Mouse (Mus musculus): ENCODE results near the gene Tecpr2.

Gene Tecpr2

GRCm38 (mm10) chr12:110864008-110864407 is 25.1 kb upstream of the Tecpr2 start:
- DNase-seq (ENCODE audit: low spot score): no peak

DNA sequence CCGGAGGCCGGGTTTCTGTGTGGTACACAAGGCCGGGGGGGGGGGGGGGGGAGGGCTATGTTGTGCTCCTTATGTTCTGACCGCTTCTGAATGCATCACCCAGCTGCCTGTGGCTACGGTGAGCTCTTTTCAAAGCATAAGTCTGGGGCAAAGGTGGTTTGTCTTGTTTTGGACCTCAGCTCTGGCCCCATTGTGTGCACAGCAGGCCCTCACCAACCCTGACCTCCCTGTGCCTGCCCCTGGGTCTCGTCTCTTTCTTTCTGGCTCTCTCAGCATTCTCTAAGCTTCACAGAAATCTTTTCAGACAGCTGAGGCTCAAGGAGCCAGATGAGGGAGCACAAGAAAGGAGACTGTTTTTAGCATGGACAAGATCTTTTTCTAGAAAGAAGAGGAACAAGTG is 23.5 kb upstream of the Tecpr2 start:
- DNase-seq (ENCODE audit: low spot score): no peak

GRCm38 (mm10) chr12:110865989-110866388 is 23.1 kb upstream of the Tecpr2 start:
- DNase-seq (ENCODE audit: low spot score): no peak

DNA sequence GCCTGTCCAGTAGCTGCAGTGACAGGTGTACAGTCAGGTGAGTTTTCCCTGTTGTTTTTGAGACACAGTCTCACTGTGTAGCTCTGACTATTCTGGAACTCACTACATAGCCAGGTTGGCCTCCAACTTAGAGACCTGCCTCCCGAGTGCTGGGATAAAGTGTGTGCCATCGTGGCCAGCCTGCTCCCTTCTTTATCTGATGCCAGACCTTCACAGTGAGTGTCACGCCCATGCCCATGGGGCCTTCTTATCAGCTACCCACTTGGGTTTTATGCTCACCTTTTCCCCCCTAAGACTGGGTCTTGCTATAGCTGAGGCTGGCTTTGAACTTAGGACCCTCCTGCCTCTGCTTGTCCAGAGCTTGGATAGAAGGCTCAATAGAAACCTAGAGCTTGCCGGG is 19.0 kb upstream of the Tecpr2 start:
- no peak for DNase-seq (ENCODE audit: low spot score)

GRCm38 (mm10) chr12:110871247-110871646 is 17.8 kb upstream of the Tecpr2 start:
- no peak for DNase-seq (ENCODE audit: low spot score)

GRCm38 (mm10) chr12:110875351-110875750 is 13.7 kb upstream of the Tecpr2 start:
- DNase-seq (ENCODE audit: low spot score): peak; percentile 74

DNA sequence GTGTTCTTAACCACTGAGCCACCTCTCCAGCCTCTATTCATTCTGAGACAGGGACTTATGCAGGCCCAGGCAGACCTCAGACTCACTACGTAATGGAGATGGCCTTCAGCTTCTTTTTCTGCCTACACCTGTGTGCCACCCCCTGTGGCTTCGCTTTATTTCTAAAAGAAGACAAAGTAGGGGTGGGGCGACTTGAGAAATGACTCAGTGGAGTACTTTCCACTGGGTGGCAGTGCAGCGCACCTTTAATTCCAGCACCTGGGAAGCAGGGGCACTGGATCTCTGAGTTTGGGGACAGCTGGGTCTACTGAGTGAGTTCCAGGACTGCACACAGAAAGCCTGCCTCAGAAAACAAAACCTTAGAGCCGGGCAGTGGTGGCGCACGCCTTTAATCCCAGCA is 6.8 kb upstream of the Tecpr2 start:
- DNase-seq (ENCODE audit: low spot score): no peak

DNA sequence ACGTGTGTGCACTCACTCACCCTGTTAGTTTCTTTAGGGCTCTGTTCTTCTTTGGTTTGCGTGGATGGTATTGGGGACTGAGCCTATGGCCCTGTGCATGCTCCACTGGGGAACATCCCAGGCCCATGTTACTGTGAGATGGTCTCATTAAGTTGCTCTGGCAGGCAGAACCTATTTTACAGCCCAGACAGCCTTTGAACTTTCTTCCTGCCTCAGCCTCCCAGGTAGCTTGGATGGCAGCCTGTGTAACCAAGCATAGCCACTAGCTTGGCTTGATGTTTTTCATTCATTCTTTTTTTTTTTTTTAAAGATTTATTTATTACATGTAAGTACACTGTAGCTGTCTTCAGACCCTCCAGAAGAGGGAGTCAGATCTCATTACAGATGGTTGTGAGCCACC is 3.8 kb upstream of the Tecpr2 start:
- no peak for DNase-seq (ENCODE audit: low spot score)

- DNase-seq (ENCODE audit: low spot score): no peak
Measured at GRCm38 (mm10) chr12:110888106-110888505, 958 bp upstream of the Tecpr2 start.

DNA sequence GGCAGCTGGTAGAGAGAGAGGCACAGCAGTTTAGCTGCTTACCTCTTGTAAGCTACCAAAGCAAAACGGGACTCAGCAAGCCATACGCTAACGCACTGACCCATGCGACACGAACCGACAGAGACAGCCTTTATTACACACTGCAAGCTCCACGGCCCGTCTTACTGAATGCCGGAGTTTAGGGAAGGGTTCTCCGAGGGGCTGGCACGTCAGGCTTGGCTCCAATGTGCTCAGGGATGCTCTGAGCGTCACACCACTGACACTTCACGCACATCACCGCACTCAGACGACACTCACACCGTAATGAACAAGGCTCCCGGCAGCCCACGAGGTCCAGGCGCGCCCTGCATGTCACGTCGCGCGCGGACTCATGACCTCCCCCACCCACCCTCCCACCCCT is 458 bp upstream of the Tecpr2 start:
- DNase-seq (ENCODE audit: low spot score): no peak

- DNase-seq (ENCODE audit: low spot score): no peak
Measured at GRCm38 (mm10) chr12:110891887-110892286, 2.8 kb downstream of the Tecpr2 start.

DNA sequence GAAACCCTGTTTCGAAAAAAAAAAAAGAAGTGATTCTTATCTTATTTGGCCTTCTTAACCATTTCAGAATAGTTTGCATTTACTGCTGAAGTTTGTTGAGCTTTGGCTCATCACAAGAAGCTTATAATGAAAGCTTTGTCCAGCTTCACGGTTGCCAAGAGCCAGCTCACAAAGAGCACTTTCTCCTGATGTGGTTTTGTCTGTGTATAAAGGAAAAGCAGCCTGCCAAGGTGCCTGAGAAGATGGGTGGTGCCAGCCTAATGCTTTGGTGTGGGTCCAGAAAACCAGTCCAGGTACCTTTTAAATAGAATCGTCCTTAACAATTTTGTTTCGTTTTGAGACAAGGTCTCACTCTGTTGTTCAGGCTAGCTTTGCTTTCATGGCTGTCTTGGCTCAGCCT is 13.0 kb downstream of the Tecpr2 start:
- no peak for DNase-seq (ENCODE audit: low spot score)

DNA sequence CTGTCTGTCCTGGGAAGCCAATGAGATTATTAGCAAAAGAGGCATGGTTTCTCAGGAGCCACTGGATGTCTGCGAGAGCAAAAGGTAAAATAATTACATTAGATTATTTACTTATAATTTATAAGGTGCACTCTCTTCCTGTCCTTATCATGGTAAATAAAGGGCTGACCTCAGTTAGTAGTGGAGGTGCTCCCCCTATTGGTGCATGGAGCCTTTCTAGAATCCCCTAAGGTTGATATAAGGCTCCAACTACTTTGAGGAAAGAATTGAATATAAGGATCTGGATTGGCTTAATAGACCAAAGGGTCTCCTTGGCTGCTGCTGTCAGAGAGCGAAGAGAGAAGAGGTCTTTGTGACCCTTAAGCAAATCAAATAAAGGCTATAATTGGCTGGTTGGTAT is 14.5 kb downstream of the Tecpr2 start:
- no peak for DNase-seq (ENCODE audit: low spot score)

DNA sequence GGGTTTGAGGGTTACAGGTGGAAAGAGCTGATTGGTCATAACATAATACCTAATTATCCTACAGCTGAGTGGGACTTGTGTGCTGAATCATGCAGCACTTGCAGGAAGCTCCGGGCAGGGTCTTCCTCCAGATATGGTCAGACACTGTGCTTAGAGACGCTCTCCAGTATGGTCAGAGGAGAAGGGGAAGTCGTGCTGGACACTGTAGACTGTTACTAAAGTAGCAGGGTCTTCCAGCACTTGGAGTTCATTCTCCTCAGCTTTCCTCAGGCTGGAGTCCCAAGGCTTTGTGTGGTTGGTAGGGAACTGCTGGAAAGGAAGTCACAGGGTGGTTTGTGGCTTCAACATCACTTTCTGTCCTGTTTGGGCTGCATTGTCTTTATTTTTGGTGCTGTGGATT is 18.8 kb downstream of the Tecpr2 start:
- no peak for DNase-seq (ENCODE audit: low spot score)

DNA sequence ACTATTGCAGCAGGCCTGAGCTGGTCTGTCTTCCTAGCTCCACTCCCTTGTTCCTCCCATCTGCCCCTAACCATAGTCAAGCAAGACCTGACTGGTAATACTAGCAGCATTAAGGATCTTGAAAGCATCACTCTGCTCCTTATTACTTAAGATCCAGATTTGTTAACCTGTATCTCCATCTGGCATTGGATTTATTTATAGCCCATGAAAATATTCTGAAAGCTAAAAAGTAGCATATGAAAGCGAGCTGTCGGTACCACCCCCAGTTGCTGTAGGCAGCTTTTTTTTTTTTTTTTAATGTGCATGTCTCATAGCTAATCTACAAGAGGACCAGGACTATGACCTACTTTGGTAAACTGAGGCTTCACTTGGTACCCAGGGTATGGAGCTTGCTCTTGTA is 20.9 kb downstream of the Tecpr2 start:
- DNase-seq (ENCODE audit: low spot score): no peak

DNA sequence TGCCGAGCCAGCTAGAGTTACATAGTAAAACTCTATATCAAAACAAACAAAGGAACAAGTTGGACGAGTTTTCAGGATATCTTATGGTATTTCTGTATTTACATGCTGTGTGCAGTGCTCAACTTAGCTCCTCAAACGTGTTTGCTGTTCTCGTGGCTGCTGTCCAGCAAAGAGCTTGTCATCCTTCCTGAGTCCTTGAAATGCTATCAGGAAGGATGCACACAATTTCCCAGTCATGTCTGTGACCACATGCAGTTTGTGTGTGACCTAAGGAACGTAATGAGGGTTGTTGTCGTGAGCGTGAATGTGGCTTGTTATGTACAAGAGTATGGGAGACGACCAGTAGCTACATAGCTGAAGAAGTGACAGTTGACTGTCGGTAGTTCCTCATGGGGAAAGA is 26.7 kb downstream of the Tecpr2 start:
- no peak for DNase-seq (ENCODE audit: low spot score)

- DNase-seq (ENCODE audit: low spot score): no peak
Measured at GRCm38 (mm10) chr12:110920254-110920653, 31.2 kb downstream of the Tecpr2 start.

DNA sequence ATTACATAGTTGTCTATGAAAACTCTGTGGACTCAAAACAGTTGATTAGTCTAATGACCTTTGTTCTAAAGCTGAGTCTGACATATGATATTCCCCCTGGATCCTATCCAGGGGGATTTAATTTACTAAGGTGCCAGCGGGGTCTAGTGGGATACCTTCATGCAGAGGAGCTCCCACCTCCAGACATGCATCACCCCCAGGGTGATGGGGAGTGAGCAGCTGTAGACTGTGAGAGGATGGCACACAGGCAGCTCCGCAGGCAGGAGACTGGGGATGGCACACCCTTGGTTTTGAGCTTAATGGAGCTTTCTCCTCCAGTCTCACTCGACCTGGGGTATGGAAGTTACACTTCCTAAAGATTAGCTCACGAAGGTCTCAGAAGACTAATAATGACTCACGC is 32.5 kb downstream of the Tecpr2 start:
- DNase-seq (ENCODE audit: low spot score): no peak

- no peak for DNase-seq (ENCODE audit: low spot score)
Measured at GRCm38 (mm10) chr12:110932820-110933219, 43.8 kb downstream of the Tecpr2 start.

DNA sequence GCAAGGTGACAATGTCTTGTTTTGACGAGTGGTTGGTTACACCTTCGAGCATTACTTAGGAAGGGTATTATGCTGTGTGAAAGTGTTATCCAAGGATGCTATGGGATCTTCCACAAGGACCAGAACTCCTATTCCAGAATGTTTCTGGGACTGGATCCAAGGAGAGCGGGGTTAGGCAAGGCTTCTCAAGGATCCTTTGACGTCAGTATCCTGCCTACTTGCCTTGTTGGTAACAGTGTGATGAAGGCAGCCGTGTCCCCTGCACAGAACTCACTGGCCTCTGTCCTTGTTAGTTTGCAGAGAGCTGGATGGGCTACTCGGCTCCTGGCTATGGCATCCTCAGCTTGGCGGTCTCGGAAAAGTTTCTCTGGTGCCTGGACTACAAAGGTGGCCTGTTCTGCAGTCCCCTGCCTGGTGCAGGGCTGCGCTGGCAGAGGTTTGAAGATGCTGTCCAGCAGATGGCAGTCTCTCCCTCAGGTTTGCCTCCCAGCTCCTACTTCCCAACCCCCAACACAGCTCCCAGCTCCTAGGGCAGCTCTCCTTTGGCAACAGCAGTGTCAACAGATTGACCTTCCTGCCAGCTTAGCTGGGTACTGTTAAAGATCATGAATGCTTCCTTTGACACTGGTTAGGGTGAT is 47.0 kb downstream of the Tecpr2 start:
- DNase-seq (ENCODE audit: low spot score): peak; percentile 91

GRCm38 (mm10) chr12:110937496-110937895 is 48.4 kb downstream of the Tecpr2 start:
- no peak for DNase-seq (ENCODE audit: low spot score)

- no peak for DNase-seq (ENCODE audit: low spot score)
Measured at GRCm38 (mm10) chr12:110939385-110939784, 50.3 kb downstream of the Tecpr2 start.

DNA sequence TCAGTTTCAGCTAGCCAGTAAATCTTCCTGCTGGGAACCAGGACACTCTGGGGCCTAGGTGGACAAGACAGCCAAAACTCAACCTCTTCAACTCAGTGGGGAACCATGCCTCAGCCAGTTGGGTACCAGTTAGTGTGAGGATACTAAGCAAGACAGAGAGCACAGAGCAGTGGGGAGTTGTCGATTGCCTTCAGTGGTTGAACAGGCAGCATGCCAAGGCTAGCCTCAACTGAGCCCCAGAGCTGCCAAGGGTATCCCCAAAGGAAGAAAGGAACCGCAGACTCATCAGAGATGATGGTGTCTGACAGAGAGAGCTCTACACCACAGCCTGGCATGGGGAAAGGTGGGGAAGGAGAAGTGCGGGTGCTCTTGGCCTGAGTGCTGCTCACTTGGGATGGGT is 51.8 kb downstream of the Tecpr2 start:
- no peak for DNase-seq (ENCODE audit: low spot score)

DNA sequence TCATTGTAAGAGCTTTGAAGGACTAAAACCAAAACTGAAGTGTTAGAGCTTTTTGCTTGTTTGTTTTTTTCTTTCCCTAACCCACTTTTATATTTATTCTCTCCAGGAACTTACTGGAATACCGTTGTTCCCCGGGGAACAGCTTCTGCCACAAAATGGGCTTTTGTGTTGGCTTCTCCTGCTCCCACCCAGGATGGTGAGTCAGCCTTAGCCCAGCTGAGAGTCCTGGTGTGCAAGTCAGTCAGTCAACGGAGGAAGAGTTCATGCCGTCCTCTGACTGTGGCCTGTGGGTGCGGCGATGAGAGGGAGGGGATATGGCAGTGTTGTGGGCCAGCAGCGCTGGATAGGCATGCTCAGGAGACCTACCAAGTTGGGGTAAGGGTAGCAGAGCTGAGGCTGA is 57.2 kb downstream of the Tecpr2 start:
- no peak for DNase-seq (ENCODE audit: low spot score)

All from adipocyte (in vitro differentiated cells).